Mouse (Mus musculus) forebrain, embryonic 11.5 days (tissue): ENCODE data around the gene Rcl1. TPM values are rescaled to one million over a fixed set of nuclear protein-coding genes. Genes with fewer than 3 reads are reported as not detected.

ENCODE experiments used
- ATAC-seq: fragments of 200-750 bp; cut with Nextera tagmentation; replicated peaks from 2 replicates; pipeline ENCODE4 v1.8.0; 2017; ENCODE audit warnings: moderate TSS enrichment; ENCODE audit not compliant: low FRiP score
- DNase-seq: peaks from one replicate; pipeline ENCODE4 v3.0.0-alpha.2; 2017; ENCODE audit warnings: low spot score
- H3K27ac ChIP-seq: fragments of 300-500 bp; sonication (generic); 2 replicates; pipeline ENCODE4 v1.5.1; 2014; ENCODE audit warnings: low read depth, low read length
- H3K27me3 ChIP-seq: fragments of 300-500 bp; sonication (generic); 2 replicates; pipeline ENCODE4 v1.6.1; 2014; ENCODE audit warnings: mild to moderate bottlenecking, low read length, mixed read lengths; ENCODE audit not compliant: control insufficient read depth, insufficient read depth
- H3K36me3 ChIP-seq: fragments of 300-500 bp; sonication (generic); 2 replicates; pipeline ENCODE4 v1.6.1; 2014; ENCODE audit warnings: mild to moderate bottlenecking, low read length, moderate library complexity, mixed read lengths; ENCODE audit not compliant: control insufficient read depth, insufficient read depth
- H3K4me1 ChIP-seq: fragments of 300-500 bp; sonication (generic); replicated peaks from 2 replicates; pipeline ENCODE4 v1.6.1; 2014; ENCODE audit warnings: low read length, mixed read lengths; ENCODE audit not compliant: control insufficient read depth, insufficient read depth
- H3K4me2 ChIP-seq: fragments of 300-500 bp; sonication (generic); 2 replicates; pipeline ENCODE4 v1.6.1; 2014; ENCODE audit warnings: low read depth, mild to moderate bottlenecking, low read length, moderate library complexity, mixed read lengths; ENCODE audit not compliant: severe bottlenecking
- H3K4me3 ChIP-seq: fragments of 300-500 bp; sonication (generic); 2 replicates; pipeline ENCODE4 v1.5.1; 2014; ENCODE audit warnings: low read depth, low read length
- H3K9ac ChIP-seq: fragments of 300-500 bp; sonication (generic); 2 replicates; pipeline ENCODE4 v1.6.1; 2014; ENCODE audit warnings: low read length
- H3K9me3 ChIP-seq: fragments of 300-500 bp; sonication (generic); 2 replicates; pipeline ENCODE4 v1.6.1; 2016; ENCODE audit warnings: low read length, mixed read lengths; ENCODE audit not compliant: control insufficient read depth
- WGBS: fragments of 180-500 bp; shearing (Covaris S2); extraction: QIAGEN DNeasy Blood & Tissue Kit; methylation state at CpG from one replicate; pipeline ENCODE4 v1.1.7; 2014; 5-methylcytosine and 5-hydroxymethylcytosine counted together
- polyA plus RNA-seq: library from polyadenylated mRNA; unstranded; fragments of >200 nt; fragmentation: Nextera tagmentation; extraction: Ambion mirVana; gene quantifications from 2 replicates; pipeline ENCODE4 v1.2.1, GENCODE M21; 2014

The Rcl1 gene
- polyA plus RNA-seq, 1 experiment from 2014 or later, result 52.2 TPM

GRCm38 (mm10) chr19:29116796-29117195 is 15.6 kb downstream of the Rcl1 start:
- 91% methylated on average over 6 of the region's 6 CpGs for WGBS
- DNase-seq, result no peak
- no peak overlapping the region for H3K4me3 ChIP-seq
- no peaks in the 10 kb centered on the region for H3K9me3 ChIP-seq
- ATAC-seq, result no peak
- no peaks in the 10 kb centered on the region; the same call in 1 of the 2 replicates for H3K36me3 ChIP-seq
- no peaks in the 10 kb centered on the region for H3K27me3 ChIP-seq
- H3K27ac ChIP-seq, result no peak overlapping the region
- no peak overlapping the region for H3K9ac ChIP-seq
- H3K4me2 ChIP-seq, result no peak overlapping the region
- no peaks in the 10 kb centered on the region for H3K4me1 ChIP-seq

GRCm38 (mm10) chr19:29118196-29118595 is 17.0 kb downstream of the Rcl1 start:
- H3K27ac ChIP-seq, result no peak overlapping the region
- H3K4me2 ChIP-seq, result no peak overlapping the region
- H3K4me1 ChIP-seq, result no peaks in the 10 kb centered on the region
- 91% methylated on average over 13 of the region's 13 CpGs for WGBS
- ATAC-seq (no peak), DNase-seq (no peak)
- no peaks in the 10 kb centered on the region for H3K27me3 ChIP-seq
- no peak overlapping the region for H3K4me3 ChIP-seq
- no peaks in the 10 kb centered on the region; the same call in 1 of the 2 replicates for H3K36me3 ChIP-seq
- H3K9ac ChIP-seq, result no peak overlapping the region
- no peaks in the 10 kb centered on the region for H3K9me3 ChIP-seq

GRCm38 (mm10) chr19:29120311-29120710 is 19.1 kb downstream of the Rcl1 start:
- no peak for ATAC-seq
- no peak overlapping the region for H3K4me2 ChIP-seq
- H3K4me1 ChIP-seq, result no peaks in the 10 kb centered on the region
- H3K27me3 ChIP-seq, result no peaks in the 10 kb centered on the region
- no peaks in the 10 kb centered on the region; the same call in 1 of the 2 replicates for H3K36me3 ChIP-seq
- DNase-seq, result no peak
- H3K9me3 ChIP-seq, result no peaks in the 10 kb centered on the region
- no peak overlapping the region for H3K9ac ChIP-seq
- H3K27ac ChIP-seq, result no peak overlapping the region
- H3K4me3 ChIP-seq, result no peak overlapping the region
- WGBS, result 94% methylated on average over 6 of the region's 6 CpGs

- H3K27ac ChIP-seq, result no peak overlapping the region
- H3K36me3 ChIP-seq, result no peaks in the 10 kb centered on the region; the same call in 1 of the 2 replicates
- no peak overlapping the region for H3K4me2 ChIP-seq
Measured at GRCm38 (mm10) chr19:29121394-29121793, 20.2 kb downstream of the Rcl1 start.

GRCm38 (mm10) chr19:29124886-29125585 is 23.9 kb downstream of the Rcl1 start:
- H3K4me2 ChIP-seq, result no peak overlapping the region
- no peaks in the 10 kb centered on the region for H3K9me3 ChIP-seq
- H3K4me3 ChIP-seq, result no peak overlapping the region
- no peak for ATAC-seq
- H3K36me3 ChIP-seq, result no peaks in the 10 kb centered on the region; the same call in 1 of the 2 replicates
- H3K9ac ChIP-seq, result no peak overlapping the region
- no peaks in the 10 kb centered on the region for H3K27me3 ChIP-seq
- DNase-seq, result no peak
- WGBS, result 91% methylated on average over 13 of the region's 13 CpGs
- no peaks in the 10 kb centered on the region for H3K4me1 ChIP-seq
- no peak overlapping the region for H3K27ac ChIP-seq

More at GRCm38 (mm10) chr19:29121394-29121793, 20.2 kb downstream of the Rcl1 start:
- no peak for ATAC-seq
- DNase-seq, result no peak
- Histone ChIP-seq H3K9me3 (no peaks in the 10 kb centered on the region), H3K9ac (no peak overlapping the region), H3K4me1 (no peaks in the 10 kb centered on the region), H3K4me3 (no peak overlapping the region), H3K27me3 (no peaks in the 10 kb centered on the region)
- WGBS, result 93% methylated on average over 9 of the region's 9 CpGs

- Histone ChIP-seq H3K36me3 (no peaks in the 10 kb centered on the region; the same call in 1 of the 2 replicates), H3K4me3 (no peak overlapping the region), H3K9me3 (no peaks in the 10 kb centered on the region), H3K9ac (no peak overlapping the region), H3K4me1 (no peaks in the 10 kb centered on the region), H3K27ac (no peak overlapping the region), H3K4me2 (no peak overlapping the region), H3K27me3 (no peaks in the 10 kb centered on the region)
- DNase-seq (no peak), ATAC-seq (no peak)
- WGBS, result 95% methylated on average over 12 of the region's 12 CpGs
Measured at GRCm38 (mm10) chr19:29126347-29127015, 25.3 kb downstream of the Rcl1 start.

GRCm38 (mm10) chr19:29127331-29127730 is 26.2 kb downstream of the Rcl1 start:
- no peak overlapping the region for H3K4me2 ChIP-seq
- DNase-seq (no peak), ATAC-seq (no peak)
- no peaks in the 10 kb centered on the region for H3K4me1 ChIP-seq
- H3K36me3 ChIP-seq, result no peaks in the 10 kb centered on the region; the same call in 1 of the 2 replicates
- WGBS, result 72% methylated on average over 6 of the region's 6 CpGs
- no peak overlapping the region for H3K27ac ChIP-seq
- H3K4me3 ChIP-seq, result no peak overlapping the region
- no peaks in the 10 kb centered on the region for H3K27me3 ChIP-seq
- no peak overlapping the region for H3K9ac ChIP-seq
- no peaks in the 10 kb centered on the region for H3K9me3 ChIP-seq

- no peaks in the 10 kb centered on the region for H3K9me3 ChIP-seq
- no peak overlapping the region for H3K27ac ChIP-seq
- H3K9ac ChIP-seq, result no peak overlapping the region
- H3K4me3 ChIP-seq, result no peak overlapping the region
- ATAC-seq (no peak), DNase-seq (no peak)
- H3K4me2 ChIP-seq, result no peak overlapping the region
- H3K27me3 ChIP-seq, result no peaks in the 10 kb centered on the region
- H3K36me3 ChIP-seq, result no peaks in the 10 kb centered on the region; the same call in 1 of the 2 replicates
- 91% methylated on average over 6 of the region's 6 CpGs for WGBS
- H3K4me1 ChIP-seq, result no peaks in the 10 kb centered on the region
Measured at GRCm38 (mm10) chr19:29128217-29128616, 27.0 kb downstream of the Rcl1 start.
